Mouse (Mus musculus): ENCODE results near the gene Gm2663. TPM values are rescaled to one million over a fixed set of nuclear protein-coding genes. Genes with fewer than 3 reads are reported as not detected.
"Not testable (repeated sequence)": the region's sequence is repeated elsewhere in the genome, so short reads cannot be mapped to it uniquely, and the experiment has no call there.

The Gm2663 gene
- total RNA-seq (2012; rRNA removed) (not detected in 2 replicates), total RNA-seq (2014; rRNA removed) (not detected in 2 replicates), polyA plus RNA-seq (2012; ENCODE audit: insufficient read length, low read depth) (not detected in 2 replicates)

DNA sequence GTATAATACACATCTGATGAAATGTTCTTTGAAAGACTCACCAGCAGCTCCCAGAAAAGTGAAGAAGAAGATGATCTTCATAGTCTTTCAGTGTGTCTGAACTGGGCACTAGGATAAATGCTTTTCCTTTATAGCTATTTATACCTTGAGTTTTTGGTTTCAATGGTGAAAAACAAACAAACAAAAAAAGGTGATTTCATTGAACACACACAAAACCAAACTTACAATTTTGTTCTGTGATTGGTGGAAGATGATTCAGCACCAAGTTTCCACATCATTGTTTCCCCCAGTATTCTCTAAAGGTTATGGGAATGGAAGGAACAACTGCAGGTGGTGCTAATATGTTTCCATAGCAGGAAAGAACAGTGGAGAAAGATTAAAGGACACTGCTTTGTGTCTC, at the start of gene Gm2663:
TSS of gene Gm2663 (minus strand) at position 101 of the 400 bp plus-strand sequence.
- H3K4me3 ChIP-seq (replicated peaks in 1 of 3; ENCODE audit: low read depth in 2 of 3, low read length in 2 of 3, poor library complexity in 1 of 3); dilution Hi-C loops (cut with MboI; ENCODE audit: extremely low pct_ligation_motif_present, extremely low pct_unique_long_range_greater_than_20kb, low sequenced_read_pairs); H3K4me1 ChIP-seq (ENCODE audit: control insufficient read depth in 1 of 2, insufficient read depth in 2 of 2); H3K4me2 ChIP-seq (ENCODE audit: insufficient read depth, low read depth, poor library complexity, severe bottlenecking); in situ Hi-C loops (cut with MboI; ENCODE audit: low pct_ligation_motif_present, low pct_unique_long_range_greater_than_20kb, low sequenced_read_pairs); H3K9me3 ChIP-seq (replicated peaks; ENCODE audit: low read length); H3K36me3 ChIP-seq (replicated peaks in 1 of 2; ENCODE audit: control insufficient read depth in 1 of 2, insufficient read depth in 1 of 2, low read length in 1 of 2); DNase-seq (ENCODE audit: extremely low read depth); H3K9ac ChIP-seq (ENCODE audit: insufficient read depth, low read depth); H3K27me3 ChIP-seq (replicated peaks); H3K27ac ChIP-seq (ENCODE audit: insufficient read depth, low read depth); H3K79me2 ChIP-seq (replicated peaks; ENCODE audit: control insufficient read depth, extremely low read depth, insufficient read depth, poor library complexity, severe bottlenecking): not testable (repeated sequence)

DNA sequence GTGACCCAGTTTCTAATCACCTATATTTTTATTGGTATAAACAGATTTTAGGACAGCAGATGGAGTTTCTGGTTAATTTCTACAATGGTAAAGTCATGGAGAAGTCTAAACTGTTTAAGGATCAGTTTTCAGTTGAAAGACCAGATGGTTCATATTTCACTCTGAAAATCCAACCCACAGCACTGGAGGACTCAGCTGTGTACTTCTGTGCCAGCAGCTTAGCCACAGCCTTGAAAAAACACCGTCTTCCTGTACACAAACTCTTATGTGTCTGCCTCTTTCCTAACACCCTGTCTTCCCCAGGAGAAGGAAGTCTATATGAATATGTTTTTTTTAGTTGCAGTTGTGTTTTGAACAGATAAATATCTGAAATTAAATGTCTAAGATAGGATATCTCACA, 49.3 kb upstream of the Gm2663 start:
- dilution Hi-C loops (cut with MboI; ENCODE audit: extremely low pct_ligation_motif_present, extremely low pct_unique_long_range_greater_than_20kb, low sequenced_read_pairs), result no loop called here
- in situ Hi-C loops (cut with MboI; ENCODE audit: low pct_ligation_motif_present, low pct_unique_long_range_greater_than_20kb, low sequenced_read_pairs), result no loop called here
- no peak for DNase-seq (ENCODE audit: extremely low read depth)

DNA sequence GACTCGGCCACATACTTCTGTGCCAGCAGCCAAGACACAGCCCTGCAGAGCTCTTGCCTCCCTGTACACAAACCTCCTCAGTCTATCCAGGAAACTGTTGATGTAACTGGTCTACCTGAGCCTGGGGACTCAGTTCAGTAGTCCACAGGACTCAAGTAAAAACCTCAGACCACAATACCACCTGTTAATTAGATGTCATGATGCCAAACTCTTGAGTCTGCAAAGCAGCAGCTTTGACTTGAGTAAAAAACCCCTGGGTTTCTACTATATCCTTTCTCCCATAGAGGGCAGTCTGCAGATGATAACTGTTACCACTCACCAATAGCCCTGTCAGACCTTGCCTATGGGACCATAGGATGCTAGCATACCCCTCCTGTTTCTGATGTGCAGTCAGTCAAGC, 48.7 kb upstream of the Gm2663 start:
- TF ChIP-seq CHD2 (IDR thresholded peaks at IDR 0.05; ENCODE audit: low read length) (no peak), BHLHE40 (IDR thresholded peaks at IDR 0.05; ENCODE audit: low read depth, low read length) (no peak), KAT2A (IDR thresholded peaks at IDR 0.05; ENCODE audit: insufficient replicate concordance, low read length) (no peak), CTCF (conservative IDR thresholded peaks at IDR 0.05 in 1 of 2, IDR thresholded peaks at IDR 0.05 in 1 of 2; ENCODE audit: low read depth in 2 of 2, low read length in 2 of 2) (peak in 1 of 2 experiments; percentile 38; a peak in 2 of 4 replicates), MXI1 (IDR thresholded peaks at IDR 0.05; ENCODE audit: low read depth, low read length) (no peak), UBTF (IDR thresholded peaks at IDR 0.05; ENCODE audit: low read depth, low read length) (no peak)
- no peaks in the 10 kb centered on the region for H3K79me2 ChIP-seq (replicated peaks; ENCODE audit: control insufficient read depth, extremely low read depth, insufficient read depth, poor library complexity, severe bottlenecking)

More for the DNA sequence above, 49.3 kb upstream of the Gm2663 start:
- no peak overlapping the region for H3K9ac ChIP-seq (ENCODE audit: insufficient read depth, low read depth)
- no peak for TF ChIP-seq SMC3 (IDR thresholded peaks at IDR 0.05; ENCODE audit: low read depth, low read length)
- TF ChIP-seq BHLHE40 (IDR thresholded peaks at IDR 0.05; ENCODE audit: low read depth, low read length), result no peak
- no peak for TF ChIP-seq SIN3A (IDR thresholded peaks at IDR 0.05; ENCODE audit: low read length)
- TF ChIP-seq CHD1 (IDR thresholded peaks at IDR 0.05; ENCODE audit: low read depth, low read length), result no peak
- no peak for TF ChIP-seq NELFE (IDR thresholded peaks at IDR 0.05; ENCODE audit: low read depth, low read length)
- TF ChIP-seq POLR2A (IDR thresholded peaks at IDR 0.05; ENCODE audit: low read depth, low read length), result no peak
- no peak overlapping the region for H3K4me2 ChIP-seq (ENCODE audit: insufficient read depth, low read depth, poor library complexity, severe bottlenecking)
- H3K4me3 ChIP-seq (replicated peaks in 1 of 3; ENCODE audit: low read depth in 2 of 3, low read length in 2 of 3, poor library complexity in 1 of 3), result no peak overlapping the region
- peaks cover 0 to 21% of the 10 kb centered on the region in 2 experiments; a peak in 2 of 4 replicates for H3K4me1 ChIP-seq (ENCODE audit: control insufficient read depth in 1 of 2, insufficient read depth in 2 of 2)
- H3K79me2 ChIP-seq (replicated peaks; ENCODE audit: control insufficient read depth, extremely low read depth, insufficient read depth, poor library complexity, severe bottlenecking), result no peaks in the 10 kb centered on the region
- no peaks in the 10 kb centered on the region for H3K36me3 ChIP-seq (replicated peaks in 1 of 2; ENCODE audit: control insufficient read depth in 1 of 2, insufficient read depth in 1 of 2, low read length in 1 of 2)
- H3K27me3 ChIP-seq (replicated peaks), result no peaks in the 10 kb centered on the region
- no peaks in the 10 kb centered on the region for H3K9me3 ChIP-seq (replicated peaks; ENCODE audit: low read length)
- no peak overlapping the region for H3K27ac ChIP-seq (ENCODE audit: insufficient read depth, low read depth)

More for the DNA sequence above, 48.7 kb upstream of the Gm2663 start:
- Histone ChIP-seq H3K4me2 (ENCODE audit: insufficient read depth, low read depth, poor library complexity, severe bottlenecking) (no peak overlapping the region), H3K9me3 (replicated peaks; ENCODE audit: low read length) (no peaks in the 10 kb centered on the region), H3K27me3 (replicated peaks) (no peaks in the 10 kb centered on the region), H3K9ac (ENCODE audit: insufficient read depth, low read depth) (no peak overlapping the region), H3K27ac (ENCODE audit: insufficient read depth, low read depth) (no peak overlapping the region), H3K4me1 (ENCODE audit: control insufficient read depth in 1 of 2, insufficient read depth in 2 of 2) (peaks cover 0 to 21% of the 10 kb centered on the region in 2 experiments; a peak in 2 of 4 replicates), H3K4me3 (replicated peaks in 1 of 3; ENCODE audit: low read depth in 2 of 3, low read length in 2 of 3, poor library complexity in 1 of 3) (no peak overlapping the region), H3K36me3 (replicated peaks in 1 of 2; ENCODE audit: control insufficient read depth in 1 of 2, insufficient read depth in 1 of 2, low read length in 1 of 2) (no peaks in the 10 kb centered on the region)
- dilution Hi-C loops (cut with MboI; ENCODE audit: extremely low pct_ligation_motif_present, extremely low pct_unique_long_range_greater_than_20kb, low sequenced_read_pairs), result no loop called here
- DNase-seq (ENCODE audit: extremely low read depth), result peak; percentile 9
- in situ Hi-C loops (cut with MboI; ENCODE audit: low pct_ligation_motif_present, low pct_unique_long_range_greater_than_20kb, low sequenced_read_pairs), result no loop called here

Data from CH12.LX (cell line).